Mouse (Mus musculus): ENCODE results near the gene Slc38a10.

Gene Slc38a10

GRCm38 (mm10) chr11:120140255-120140654, 10.9 kb downstream of the Slc38a10 start:
- no peak for DNase-seq (ENCODE audit: low read depth, low spot score)

- peak; percentile 54 for DNase-seq (ENCODE audit: low read depth, low spot score)
Observed at GRCm38 (mm10) chr11:120139309-120139731, 11.8 kb downstream of the Slc38a10 start.

GRCm38 (mm10) chr11:120137625-120138004, 13.5 kb downstream of the Slc38a10 start:
- no peak for DNase-seq (ENCODE audit: low read depth, low spot score)

GRCm38 (mm10) chr11:120136796-120137624, 14.1 kb downstream of the Slc38a10 start:
- DNase-seq (ENCODE audit: low read depth, low spot score): peak; percentile 80

GRCm38 (mm10) chr11:120136195-120136594, 15.0 kb downstream of the Slc38a10 start:
- DNase-seq (ENCODE audit: low read depth, low spot score): no peak

- no peak for DNase-seq (ENCODE audit: low read depth, low spot score)
Observed at GRCm38 (mm10) chr11:120134847-120135530, 16.2 kb downstream of the Slc38a10 start.

GRCm38 (mm10) chr11:120134148-120134547, 17.0 kb downstream of the Slc38a10 start:
- no peak for DNase-seq (ENCODE audit: low read depth, low spot score)

GRCm38 (mm10) chr11:120129281-120129680, 21.9 kb downstream of the Slc38a10 start:
- no peak for DNase-seq (ENCODE audit: low read depth, low spot score)

- no peak for DNase-seq (ENCODE audit: low read depth, low spot score)
Observed at GRCm38 (mm10) chr11:120126845-120127244, 24.3 kb downstream of the Slc38a10 start.

- no peak for DNase-seq (ENCODE audit: low read depth, low spot score)
Observed at GRCm38 (mm10) chr11:120122126-120122525, 29.0 kb downstream of the Slc38a10 start.

GRCm38 (mm10) chr11:120120642-120121420, 30.3 kb downstream of the Slc38a10 start:
- peak; percentile 35 for DNase-seq (ENCODE audit: low read depth, low spot score)

GRCm38 (mm10) chr11:120119936-120120541, 31.1 kb downstream of the Slc38a10 start:
- no peak for DNase-seq (ENCODE audit: low read depth, low spot score)

- DNase-seq (ENCODE audit: low read depth, low spot score): no peak
Observed at GRCm38 (mm10) chr11:120119108-120119507, 32.0 kb downstream of the Slc38a10 start.

GRCm38 (mm10) chr11:120117626-120118025, 33.5 kb downstream of the Slc38a10 start:
- no peak for DNase-seq (ENCODE audit: low read depth, low spot score)

- no peak for DNase-seq (ENCODE audit: low read depth, low spot score)
Observed at GRCm38 (mm10) chr11:120114488-120115215, 36.5 kb downstream of the Slc38a10 start.

GRCm38 (mm10) chr11:120112136-120112535, 39.0 kb downstream of the Slc38a10 start:
- DNase-seq (ENCODE audit: low read depth, low spot score): no peak

- no peak for DNase-seq (ENCODE audit: low read depth, low spot score)
Observed at GRCm38 (mm10) chr11:120111033-120111432, 40.1 kb downstream of the Slc38a10 start.

GRCm38 (mm10) chr11:120110554-120110953, 40.6 kb downstream of the Slc38a10 start:
- DNase-seq (ENCODE audit: low read depth, low spot score): no peak

- DNase-seq (ENCODE audit: low read depth, low spot score): no peak
Observed at GRCm38 (mm10) chr11:120109558-120110210, 41.5 kb downstream of the Slc38a10 start.

GRCm38 (mm10) chr11:120107796-120108195, 43.4 kb downstream of the Slc38a10 start:
- DNase-seq (ENCODE audit: low read depth, low spot score): no peak
